Mouse (Mus musculus): ENCODE data around the gene Slc2a13. TPM values are rescaled to one million over a fixed set of nuclear protein-coding genes. Genes with fewer than 3 reads are reported as not detected.

Gene Slc2a13
- polyA plus RNA-seq, 1 experiment from 2014 or later: 3.3 TPM

DNA sequence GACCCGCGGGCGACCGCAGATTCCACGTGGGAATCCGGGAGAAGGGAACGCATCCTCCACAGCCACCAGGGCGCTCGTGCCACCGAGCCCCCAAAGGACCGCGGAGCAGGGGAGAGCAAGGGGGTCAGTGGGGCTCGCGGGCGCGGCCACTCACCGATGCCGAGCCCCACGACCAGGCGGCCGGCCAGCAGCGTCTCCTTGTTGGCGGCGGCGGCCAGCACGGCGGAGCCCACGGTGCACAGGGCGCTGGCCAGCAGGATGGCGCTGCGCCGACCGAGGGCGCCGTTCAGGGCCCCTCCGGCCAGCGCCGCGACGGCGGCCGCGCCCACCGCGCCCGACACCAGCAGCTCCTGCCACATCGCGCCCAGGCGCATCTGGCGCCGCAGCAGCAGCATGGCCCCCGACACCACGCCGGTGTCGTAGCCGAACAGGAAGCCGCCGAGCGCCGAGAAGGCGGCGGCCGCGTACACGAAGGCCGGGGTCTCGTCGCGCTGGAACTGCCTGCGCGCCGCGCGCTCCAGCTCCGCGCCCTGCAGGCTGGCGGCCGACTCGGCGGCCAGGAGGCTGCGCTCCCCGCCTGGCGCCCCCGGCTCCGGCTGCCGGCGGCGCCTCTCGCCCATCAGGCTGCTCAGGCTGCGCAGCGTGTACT is 516 bp downstream of the Slc2a13 start:
- H3K9me3 ChIP-seq (ENCODE audit: control insufficient read depth, low read length): no peaks in the 10 kb centered on the region
- peak overlapping the region; percentile 99 for H3K4me2 ChIP-seq (replicated peaks; ENCODE audit: low read depth, low read length)
- peak overlapping the region; percentile 76 for H3K9ac ChIP-seq (ENCODE audit: low read depth, low read length)
- 1% methylated on average over 68 of the region's 91 CpGs for WGBS
- no peaks in the 10 kb centered on the region for H3K36me3 ChIP-seq (ENCODE audit: control insufficient read depth, insufficient read depth, low read length)
- peak overlapping the region; percentile 72 for H3K4me3 ChIP-seq (ENCODE audit: low read length)
- no peaks in the 10 kb centered on the region for H3K27me3 ChIP-seq (ENCODE audit: control insufficient read depth, insufficient read depth, low read length)
- H3K4me1 ChIP-seq (ENCODE audit: control insufficient read depth, insufficient read depth, low read length): no peaks in the 10 kb centered on the region; the same call in 1 of the 2 replicates
- peak; percentile 91 for ATAC-seq (ENCODE audit: low FRiP score, low TSS enrichment)
- peak overlapping the region; percentile 26; the same call in 1 of the 2 replicates for H3K27ac ChIP-seq (ENCODE audit: low read depth, low read length)

DNA sequence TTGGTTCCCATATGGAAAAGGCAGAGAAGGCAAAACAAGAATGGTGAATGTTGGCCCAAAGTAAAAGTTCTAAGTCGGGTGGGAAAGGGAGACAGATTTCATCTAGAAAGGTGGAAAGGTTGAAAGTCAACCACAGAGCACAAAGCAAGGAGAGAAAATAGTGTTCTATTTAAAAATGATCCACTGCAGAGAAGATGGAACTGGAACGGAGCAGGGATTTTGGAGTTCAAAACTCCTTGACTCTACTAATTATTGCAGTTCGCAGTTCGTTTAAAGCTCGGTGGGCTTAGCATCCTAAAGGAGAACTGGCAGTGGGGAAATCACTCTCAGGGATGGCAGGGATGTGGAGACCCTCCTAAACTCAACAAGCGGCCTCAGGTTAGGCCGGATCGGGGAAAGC is 1.1 kb downstream of the Slc2a13 start:
- Histone ChIP-seq H3K4me3 (ENCODE audit: low read length) (peak overlapping the region; percentile 72), H3K36me3 (ENCODE audit: control insufficient read depth, insufficient read depth, low read length) (no peaks in the 10 kb centered on the region), H3K9ac (ENCODE audit: low read depth, low read length) (peak overlapping the region; percentile 76), H3K27ac (ENCODE audit: low read depth, low read length) (no peak overlapping the region), H3K4me2 (replicated peaks; ENCODE audit: low read depth, low read length) (peak overlapping the region; percentile 99), H3K9me3 (ENCODE audit: control insufficient read depth, low read length) (no peaks in the 10 kb centered on the region), H3K4me1 (ENCODE audit: control insufficient read depth, insufficient read depth, low read length) (no peaks in the 10 kb centered on the region; the same call in 1 of the 2 replicates), H3K27me3 (ENCODE audit: control insufficient read depth, insufficient read depth, low read length) (no peaks in the 10 kb centered on the region)
- no peak for ATAC-seq (ENCODE audit: low FRiP score, low TSS enrichment)
- 6% methylated on average over 8 of the region's 8 CpGs for WGBS

DNA sequence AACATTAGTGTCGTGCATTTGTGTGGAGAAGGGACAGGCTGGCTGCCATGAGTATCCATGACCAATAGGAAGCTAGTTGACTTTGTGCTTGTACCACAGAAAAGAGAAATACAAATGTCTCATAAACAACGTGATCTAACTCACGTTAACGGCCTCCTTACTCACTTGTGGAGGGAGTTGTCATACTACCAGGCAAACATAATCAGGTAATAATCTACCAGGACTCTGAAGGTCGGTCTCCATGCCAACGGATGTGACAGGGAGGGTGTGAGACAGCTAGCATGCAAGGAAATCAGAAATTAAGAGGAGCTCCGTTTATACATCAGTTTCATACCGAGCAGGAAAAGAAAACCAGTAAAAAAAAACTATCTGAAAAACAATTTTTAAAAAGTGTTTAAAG is 6.3 kb downstream of the Slc2a13 start:
- no peak overlapping the region for H3K27ac ChIP-seq (ENCODE audit: low read depth, low read length)
- H3K9ac ChIP-seq (ENCODE audit: low read depth, low read length): no peak overlapping the region
- H3K4me2 ChIP-seq (replicated peaks; ENCODE audit: low read depth, low read length): no peak overlapping the region
- H3K4me3 ChIP-seq (ENCODE audit: low read length): no peak overlapping the region
- WGBS: 66% methylated on average over 8 of the region's 8 CpGs
- ATAC-seq (ENCODE audit: low FRiP score, low TSS enrichment): no peak
- H3K4me1 ChIP-seq (ENCODE audit: control insufficient read depth, insufficient read depth, low read length): no peaks in the 10 kb centered on the region; the same call in 1 of the 2 replicates
- no peaks in the 10 kb centered on the region for H3K27me3 ChIP-seq (ENCODE audit: control insufficient read depth, insufficient read depth, low read length)
- H3K36me3 ChIP-seq (ENCODE audit: control insufficient read depth, insufficient read depth, low read length): no peaks in the 10 kb centered on the region
- no peaks in the 10 kb centered on the region for H3K9me3 ChIP-seq (ENCODE audit: control insufficient read depth, low read length)

DNA sequence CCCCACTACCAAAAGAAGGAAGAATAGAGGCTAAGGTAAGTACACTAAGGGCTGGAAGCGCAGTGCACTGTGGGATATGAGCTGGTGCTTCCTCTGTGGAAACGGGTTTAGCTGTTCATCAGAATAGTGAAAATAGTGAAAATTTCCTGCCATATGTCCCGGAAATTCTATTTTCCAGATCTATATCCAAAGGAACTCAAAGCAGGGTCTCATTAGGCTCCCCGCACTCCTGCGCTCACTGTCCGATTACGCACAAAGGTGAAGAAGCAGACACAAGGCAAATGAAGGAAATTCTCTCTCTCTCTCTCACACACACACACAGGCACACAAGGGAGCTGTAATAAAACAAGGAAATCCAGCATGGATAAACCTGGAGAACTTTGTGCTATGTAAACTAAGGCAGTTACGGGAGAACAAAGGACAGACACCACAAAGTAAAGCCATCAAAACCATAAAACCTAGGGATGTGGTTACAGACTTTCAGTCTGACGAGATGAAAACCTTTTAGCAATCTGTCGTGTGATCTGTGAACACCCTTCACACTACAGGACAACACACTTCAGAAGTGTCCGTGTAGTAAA is 7.9 kb downstream of the Slc2a13 start:
- H3K4me1 ChIP-seq (ENCODE audit: control insufficient read depth, insufficient read depth, low read length): no peaks in the 10 kb centered on the region

DNA sequence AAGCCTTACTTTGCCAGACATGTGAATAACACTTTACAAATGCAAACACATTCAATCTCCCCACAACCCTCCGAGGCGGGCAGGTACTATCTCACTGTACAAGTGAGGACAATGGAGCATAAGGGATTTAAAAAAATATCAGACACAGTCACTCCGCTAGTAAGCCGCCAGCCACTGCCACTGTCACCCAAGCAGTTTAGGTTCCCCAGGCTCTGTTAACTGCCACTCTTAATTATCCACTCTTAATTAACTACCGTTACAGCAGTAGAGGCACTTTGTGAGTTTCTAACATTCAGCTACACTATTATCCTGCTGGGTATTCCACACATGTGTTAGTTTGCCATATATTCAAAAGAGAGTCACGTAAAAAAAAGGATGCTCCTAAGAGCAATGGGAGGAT is 11.3 kb downstream of the Slc2a13 start:
- no peak for ATAC-seq (ENCODE audit: low FRiP score, low TSS enrichment)
- Histone ChIP-seq H3K9ac (ENCODE audit: low read depth, low read length) (no peak overlapping the region), H3K4me3 (ENCODE audit: low read length) (no peak overlapping the region), H3K9me3 (ENCODE audit: control insufficient read depth, low read length) (no peaks in the 10 kb centered on the region), H3K4me1 (ENCODE audit: control insufficient read depth, insufficient read depth, low read length) (no peaks in the 10 kb centered on the region), H3K36me3 (ENCODE audit: control insufficient read depth, insufficient read depth, low read length) (no peaks in the 10 kb centered on the region), H3K4me2 (replicated peaks; ENCODE audit: low read depth, low read length) (no peak overlapping the region), H3K27me3 (ENCODE audit: control insufficient read depth, insufficient read depth, low read length) (no peaks in the 10 kb centered on the region), H3K27ac (ENCODE audit: low read depth, low read length) (no peak overlapping the region)
- 95% methylated on average over 6 of the region's 6 CpGs for WGBS

More for the DNA sequence above, 7.9 kb downstream of the Slc2a13 start:
- Histone ChIP-seq H3K9me3 (ENCODE audit: control insufficient read depth, low read length) (no peaks in the 10 kb centered on the region), H3K4me3 (ENCODE audit: low read length) (no peak overlapping the region), H3K27ac (ENCODE audit: low read depth, low read length) (no peak overlapping the region), H3K4me2 (replicated peaks; ENCODE audit: low read depth, low read length) (no peak overlapping the region), H3K27me3 (ENCODE audit: control insufficient read depth, insufficient read depth, low read length) (no peaks in the 10 kb centered on the region), H3K36me3 (ENCODE audit: control insufficient read depth, insufficient read depth, low read length) (no peaks in the 10 kb centered on the region), H3K9ac (ENCODE audit: low read depth, low read length) (no peak overlapping the region)
- ATAC-seq (ENCODE audit: low FRiP score, low TSS enrichment): no peak
- 85% methylated on average over 11 of the region's 11 CpGs for WGBS

DNA sequence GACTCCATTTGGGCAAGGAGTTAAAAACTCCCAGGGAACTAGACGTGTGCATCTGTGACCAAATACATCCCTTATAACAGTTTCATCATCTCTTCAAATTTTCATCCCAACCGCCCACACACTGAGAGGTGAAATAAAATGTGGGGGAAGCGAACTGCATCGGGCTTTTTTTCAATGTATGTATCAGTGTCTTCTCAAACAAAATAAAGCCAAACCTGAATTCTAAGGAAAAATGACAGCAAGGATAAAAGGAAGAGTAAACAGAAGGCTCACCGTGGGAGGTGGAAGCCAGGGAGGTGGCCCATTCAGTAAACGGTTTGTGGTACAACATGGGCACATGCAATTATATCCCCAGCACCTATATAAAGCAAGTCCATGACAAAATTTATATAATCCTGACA is 17.7 kb downstream of the Slc2a13 start:
- no peaks in the 10 kb centered on the region for H3K27me3 ChIP-seq (ENCODE audit: control insufficient read depth, insufficient read depth, low read length)
- no peak overlapping the region for H3K9ac ChIP-seq (ENCODE audit: low read depth, low read length)
- H3K36me3 ChIP-seq (ENCODE audit: control insufficient read depth, insufficient read depth, low read length): no peaks in the 10 kb centered on the region
- H3K4me2 ChIP-seq (replicated peaks; ENCODE audit: low read depth, low read length): no peak overlapping the region
- no peak for ATAC-seq (ENCODE audit: low FRiP score, low TSS enrichment)
- H3K27ac ChIP-seq (ENCODE audit: low read depth, low read length): no peak overlapping the region
- 90% methylated on average over 6 of the region's 6 CpGs for WGBS
- no peaks in the 10 kb centered on the region for H3K9me3 ChIP-seq (ENCODE audit: control insufficient read depth, low read length)
- H3K4me3 ChIP-seq (ENCODE audit: low read length): no peak overlapping the region
- no peaks in the 10 kb centered on the region for H3K4me1 ChIP-seq (ENCODE audit: control insufficient read depth, insufficient read depth, low read length)

DNA sequence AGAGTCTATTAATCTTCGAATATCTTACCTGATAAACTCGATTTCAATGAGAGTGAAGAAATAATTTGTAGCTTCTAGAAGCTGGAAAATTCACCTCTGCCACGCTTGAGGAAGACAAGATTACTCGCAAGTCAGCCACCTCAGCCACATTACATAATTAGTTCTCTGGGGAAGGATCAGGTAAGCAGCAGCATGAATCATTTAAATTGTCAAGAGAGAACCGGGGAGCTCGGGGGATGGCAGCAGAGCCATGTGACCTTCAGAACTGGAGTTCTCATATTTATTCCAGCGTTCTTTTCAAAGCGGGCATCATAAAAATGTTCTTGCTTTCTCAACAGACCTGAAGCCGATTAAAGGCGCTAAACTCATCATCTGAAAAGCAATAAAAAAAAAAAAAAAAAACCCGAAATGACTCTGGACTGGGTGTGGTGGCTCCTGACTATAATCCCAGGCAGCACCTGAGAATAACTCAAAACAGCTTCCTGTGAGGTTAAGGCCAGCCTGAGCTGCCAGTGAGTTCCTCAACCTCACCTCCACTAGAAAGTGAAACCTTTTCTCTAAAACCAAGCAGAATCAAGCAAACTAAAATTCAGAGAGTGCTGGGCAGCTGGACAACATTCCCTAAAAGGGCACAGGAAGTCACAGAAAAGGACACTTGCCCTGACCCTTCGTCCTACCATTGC is 24.3 kb downstream of the Slc2a13 start:
- H3K27ac ChIP-seq (ENCODE audit: low read depth, low read length): no peak overlapping the region
- WGBS: 58% methylated on average over 12 of the region's 12 CpGs

DNA sequence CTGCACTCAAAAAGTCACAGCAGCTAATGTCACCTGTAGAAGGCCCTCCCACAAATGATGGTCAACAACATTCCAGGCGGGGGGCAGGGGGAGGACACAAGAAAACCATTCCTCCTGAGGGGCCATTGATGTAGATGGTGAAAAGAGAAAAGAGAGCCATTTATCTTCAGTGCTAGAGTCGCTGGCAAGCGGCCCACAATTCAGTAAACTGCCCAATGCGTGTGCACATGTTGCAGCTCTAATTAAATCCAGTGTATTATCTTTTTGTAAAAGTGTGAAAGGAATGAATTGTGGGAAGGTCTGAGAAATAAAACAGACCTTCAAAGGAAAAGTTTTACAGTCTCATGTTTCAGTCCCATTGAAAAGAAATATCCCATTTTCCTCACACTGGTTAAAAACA is 28.5 kb downstream of the Slc2a13 start:
- H3K4me1 ChIP-seq (ENCODE audit: control insufficient read depth, insufficient read depth, low read length): no peaks in the 10 kb centered on the region
- H3K36me3 ChIP-seq (ENCODE audit: control insufficient read depth, insufficient read depth, low read length): no peaks in the 10 kb centered on the region
- no peaks in the 10 kb centered on the region for H3K9me3 ChIP-seq (ENCODE audit: control insufficient read depth, low read length)
- H3K4me3 ChIP-seq (ENCODE audit: low read length): no peak overlapping the region
- 83% methylated on average over 4 of the region's 4 CpGs for WGBS
- H3K27ac ChIP-seq (ENCODE audit: low read depth, low read length): no peak overlapping the region
- H3K9ac ChIP-seq (ENCODE audit: low read depth, low read length): no peak overlapping the region
- H3K4me2 ChIP-seq (replicated peaks; ENCODE audit: low read depth, low read length): no peak overlapping the region
- no peak for ATAC-seq (ENCODE audit: low FRiP score, low TSS enrichment)
- no peaks in the 10 kb centered on the region for H3K27me3 ChIP-seq (ENCODE audit: control insufficient read depth, insufficient read depth, low read length)

More for the DNA sequence above, 24.3 kb downstream of the Slc2a13 start:
- Histone ChIP-seq H3K4me2 (replicated peaks; ENCODE audit: low read depth, low read length) (no peak overlapping the region), H3K4me3 (ENCODE audit: low read length) (no peak overlapping the region), H3K36me3 (ENCODE audit: control insufficient read depth, insufficient read depth, low read length) (no peaks in the 10 kb centered on the region), H3K27me3 (ENCODE audit: control insufficient read depth, insufficient read depth, low read length) (no peaks in the 10 kb centered on the region), H3K9me3 (ENCODE audit: control insufficient read depth, low read length) (no peaks in the 10 kb centered on the region), H3K4me1 (ENCODE audit: control insufficient read depth, insufficient read depth, low read length) (no peaks in the 10 kb centered on the region), H3K9ac (ENCODE audit: low read depth, low read length) (no peak overlapping the region)
- no peak for ATAC-seq (ENCODE audit: low FRiP score, low TSS enrichment)

DNA sequence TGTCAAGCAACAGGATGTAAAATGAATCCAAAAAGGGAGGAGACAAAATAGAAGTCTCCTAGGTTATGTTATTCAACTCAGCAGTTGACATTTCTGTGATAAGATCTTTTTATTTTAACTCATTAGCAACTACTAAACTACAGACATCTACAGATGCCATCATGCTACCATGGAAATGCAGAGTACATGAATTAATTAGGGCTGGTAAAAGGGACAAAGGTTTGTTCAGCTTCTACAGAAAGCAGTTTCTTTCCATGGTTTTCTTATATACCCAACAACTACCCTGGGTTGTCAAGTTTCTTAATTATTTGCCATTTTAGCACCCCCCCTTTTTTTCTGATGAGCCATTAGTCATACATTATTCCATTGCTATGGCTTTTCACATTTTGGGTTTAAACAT is 34.6 kb downstream of the Slc2a13 start:
- H3K4me3 ChIP-seq (ENCODE audit: low read length): no peak overlapping the region
- no peaks in the 10 kb centered on the region for H3K4me1 ChIP-seq (ENCODE audit: control insufficient read depth, insufficient read depth, low read length)
- H3K27me3 ChIP-seq (ENCODE audit: control insufficient read depth, insufficient read depth, low read length): no peaks in the 10 kb centered on the region
- no peaks in the 10 kb centered on the region for H3K36me3 ChIP-seq (ENCODE audit: control insufficient read depth, insufficient read depth, low read length)
- H3K27ac ChIP-seq (ENCODE audit: low read depth, low read length): no peak overlapping the region
- no peak overlapping the region for H3K9ac ChIP-seq (ENCODE audit: low read depth, low read length)
- no peak for ATAC-seq (ENCODE audit: low FRiP score, low TSS enrichment)
- no peaks in the 10 kb centered on the region for H3K9me3 ChIP-seq (ENCODE audit: control insufficient read depth, low read length)
- no peak overlapping the region for H3K4me2 ChIP-seq (replicated peaks; ENCODE audit: low read depth, low read length)
